Mouse (Mus musculus) liver, postnatal 0 days (tissue): Measurements from ENCODE around the gene Zcchc24.

Experiments
- CTCF ChIP-seq: sonication (generic); IDR thresholded peaks from 2 replicates; pipeline ENCODE4 v1.5.1; 2016; ENCODE audit warnings: antibody characterized with exemption, low read depth
- EP300 ChIP-seq: IDR thresholded peaks from 2 replicates; pipeline ENCODE4 v1.6.1; 2016; ENCODE audit warnings: antibody characterized with exemption, low read depth, mild to moderate bottlenecking

DNA sequence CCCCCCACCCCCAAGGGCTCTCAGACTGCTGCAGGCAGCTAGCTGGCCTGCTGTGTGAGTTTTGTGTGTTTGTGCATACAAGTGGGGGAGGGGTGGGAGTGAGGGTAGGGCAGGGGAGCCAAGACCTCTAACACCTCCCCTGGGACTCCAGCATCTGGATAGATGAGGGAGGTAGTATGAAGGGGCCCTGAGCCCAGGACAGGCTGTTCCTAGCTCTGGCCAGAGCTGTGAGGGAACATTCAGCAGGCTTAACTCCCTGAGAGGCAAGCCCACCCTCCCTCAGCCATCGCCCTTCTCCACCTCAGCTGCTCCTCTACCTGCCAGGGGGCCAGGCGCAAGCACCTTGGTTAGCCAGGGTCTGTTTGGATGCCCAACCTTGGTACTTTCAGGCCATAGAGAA, 59.9 kb downstream of the Zcchc24 start:
- TF ChIP-seq CTCF (no peak), EP300 (no peak)
